Mouse (Mus musculus) bone marrow, adult 2 months (tissue): ENCODE data around the gene Endod1.

Experiments used
- CTCF ChIP-seq: fragments of 200-500 bp; IDR thresholded peaks from 2 replicates; pipeline ENCODE4 v1.5.1; 2011; ENCODE audit warnings: low read length, control low read depth; ENCODE audit not compliant: control insufficient read depth, insufficient read depth
- POLR2A ChIP-seq: fragments of 200-500 bp; IDR thresholded peaks from 2 replicates; pipeline ENCODE4 v1.6.1; 2011; ENCODE audit warnings: low read depth, mild to moderate bottlenecking, control low read depth, low read length, borderline replicate concordance; ENCODE audit not compliant: control insufficient read depth

GRCm38 (mm10) chr9:14396819-14397448 is 15.6 kb upstream of the Endod1 start:
- TF ChIP-seq CTCF (no peak), POLR2A (no peak)
